Mouse (Mus musculus): ENCODE results near the gene Ifitm5. TPM values are rescaled to one million over a fixed set of nuclear protein-coding genes. Genes with fewer than 3 reads are reported as not detected.

The Ifitm5 gene
- 110 and 112 TPM in 2 replicates for polyA plus RNA-seq (2015; fragmentation: Nextera tagmentation; extraction: Ambion mirVana)

DNA sequence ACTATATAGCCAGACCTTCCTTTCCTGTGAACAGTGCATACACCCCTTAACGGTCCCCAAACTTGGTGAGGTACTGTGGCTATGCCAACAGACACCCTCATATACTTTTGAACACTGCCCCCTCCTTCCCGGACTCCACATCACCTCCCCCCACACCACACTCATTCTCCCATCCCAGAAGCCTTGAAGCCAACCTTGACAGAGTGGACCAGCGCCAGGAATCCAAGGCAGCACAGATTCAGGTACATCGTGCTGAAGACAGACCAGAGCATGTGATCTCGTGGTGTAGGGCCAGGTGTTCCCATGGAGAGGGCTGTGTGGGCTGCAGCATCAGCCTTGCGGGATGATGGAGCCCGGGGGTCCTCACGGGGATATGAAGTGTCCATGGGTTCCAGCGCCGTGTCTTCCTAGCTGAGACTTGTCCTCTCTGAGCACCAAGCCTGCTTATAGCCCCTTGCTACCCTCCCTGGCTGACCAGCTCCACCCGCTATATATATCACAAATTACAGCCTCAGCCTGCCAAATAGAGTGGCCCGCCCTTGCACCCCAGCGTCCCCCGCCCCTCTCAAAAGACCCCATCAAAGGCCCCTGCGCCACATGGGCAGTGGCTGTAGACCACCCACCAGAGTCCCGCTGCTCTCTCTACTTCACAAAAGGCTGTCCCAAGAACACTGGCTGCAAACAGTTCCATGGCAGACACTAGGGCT is at the start of gene Ifitm5:
Gene Ifitm5 (minus strand): TSS at position 468 of the 707 bp plus-strand sequence.
- H3K36me3 ChIP-seq: peaks cover 56% of the 10 kb centered on the region
- H3K9me3 ChIP-seq (replicated peaks): no peaks in the 10 kb centered on the region
- no peak within 1 kb of the TSS for H3K9ac ChIP-seq
- no peak within 1 kb of the TSS for H3K4me3 ChIP-seq (replicated peaks)
- 80% methylated on average over 16 of the region's 16 CpGs for WGBS
- peak within 1 kb of the TSS; percentile 27 for H3K4me2 ChIP-seq (replicated peaks)
- ATAC-seq (ENCODE audit: insufficient number of reproducible peaks, low FRiP score, low TSS enrichment, low read depth): no peak
- no peaks in the 10 kb centered on the region for H3K27me3 ChIP-seq
- H3K27ac ChIP-seq (replicated peaks): peak within 1 kb of the TSS; percentile 70
- peaks cover 51% of the 10 kb centered on the region for H3K4me1 ChIP-seq

DNA sequence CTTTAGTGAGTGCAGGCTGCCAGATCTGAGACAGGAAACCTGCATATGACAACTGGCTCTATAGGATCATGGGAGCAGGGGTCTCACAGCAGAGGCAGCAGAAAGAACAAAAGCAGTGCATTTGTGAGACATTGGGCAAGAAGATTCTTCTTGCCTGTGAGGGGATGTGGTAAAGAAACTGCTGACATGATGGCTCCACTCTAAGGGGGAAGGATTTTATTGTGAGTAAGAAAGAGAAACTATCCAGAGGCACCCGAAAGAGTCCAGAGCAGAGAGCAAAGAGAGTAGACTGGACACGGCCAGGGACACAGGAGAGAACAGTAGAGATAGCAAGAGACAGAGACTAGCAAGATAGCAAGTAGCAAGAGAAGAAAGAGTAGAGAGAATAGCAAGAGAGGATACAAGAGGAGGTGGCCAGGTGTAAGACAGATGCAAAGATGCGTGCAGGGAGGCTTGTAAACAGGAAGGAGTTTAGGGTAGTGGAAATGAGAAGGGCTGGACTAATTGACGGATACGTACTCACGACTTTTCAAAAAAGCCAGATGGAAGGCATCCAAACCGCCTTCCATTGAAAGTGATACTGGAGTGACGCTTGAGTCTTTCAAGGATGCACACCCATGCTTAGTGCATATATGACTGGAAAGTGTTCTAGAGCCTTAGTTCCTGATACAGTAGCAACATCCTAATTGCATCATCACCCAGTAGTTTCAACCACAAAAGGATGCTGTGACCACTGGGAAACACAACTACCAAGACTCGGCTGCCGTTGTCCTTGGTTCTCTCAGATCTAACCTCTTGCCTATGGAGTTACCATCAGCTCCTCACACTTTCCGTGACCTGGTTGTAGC is 49.0 kb upstream of the Ifitm5 start:
- H3K4me3 ChIP-seq (replicated peaks): no peak overlapping the region
- H3K9ac ChIP-seq: no peak overlapping the region
- 85% methylated on average over 11 of the region's 11 CpGs for WGBS
- H3K9me3 ChIP-seq (replicated peaks): no peaks in the 10 kb centered on the region
- H3K27me3 ChIP-seq: no peaks in the 10 kb centered on the region
- no peaks in the 10 kb centered on the region for H3K4me1 ChIP-seq
- no peak for ATAC-seq (ENCODE audit: insufficient number of reproducible peaks, low FRiP score, low TSS enrichment, low read depth)
- H3K4me2 ChIP-seq (replicated peaks): no peak overlapping the region
- H3K27ac ChIP-seq (replicated peaks): no peak overlapping the region
- no peaks in the 10 kb centered on the region for H3K36me3 ChIP-seq

DNA sequence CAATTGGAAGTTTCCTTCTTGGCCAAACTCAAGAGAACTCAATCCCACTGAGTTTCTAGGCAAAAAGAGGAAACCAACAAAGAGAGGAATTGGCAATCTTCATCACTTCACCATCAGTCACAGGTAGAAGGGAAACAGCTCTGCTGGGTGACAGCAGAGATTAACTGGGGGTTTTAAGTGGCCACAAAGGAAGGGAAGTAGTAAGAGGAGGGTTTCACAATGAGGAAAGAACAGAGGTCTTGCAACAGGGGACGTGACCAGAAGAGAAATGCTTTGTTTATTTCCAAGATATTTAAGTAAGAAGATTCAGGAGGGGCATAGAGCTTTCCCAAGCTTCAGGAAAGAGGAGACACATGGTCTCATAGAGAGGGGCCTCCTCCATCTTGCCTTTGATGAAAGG is 47.7 kb upstream of the Ifitm5 start:
- Histone ChIP-seq H3K27me3 (no peaks in the 10 kb centered on the region), H3K4me2 (replicated peaks) (no peak overlapping the region), H3K9ac (no peak overlapping the region), H3K9me3 (replicated peaks) (no peaks in the 10 kb centered on the region), H3K27ac (replicated peaks) (no peak overlapping the region), H3K4me1 (no peaks in the 10 kb centered on the region), H3K4me3 (replicated peaks) (no peak overlapping the region), H3K36me3 (no peaks in the 10 kb centered on the region)
- 63% methylated on average over 1 of the region's 1 CpGs for WGBS
- ATAC-seq (ENCODE audit: insufficient number of reproducible peaks, low FRiP score, low TSS enrichment, low read depth): no peak

DNA sequence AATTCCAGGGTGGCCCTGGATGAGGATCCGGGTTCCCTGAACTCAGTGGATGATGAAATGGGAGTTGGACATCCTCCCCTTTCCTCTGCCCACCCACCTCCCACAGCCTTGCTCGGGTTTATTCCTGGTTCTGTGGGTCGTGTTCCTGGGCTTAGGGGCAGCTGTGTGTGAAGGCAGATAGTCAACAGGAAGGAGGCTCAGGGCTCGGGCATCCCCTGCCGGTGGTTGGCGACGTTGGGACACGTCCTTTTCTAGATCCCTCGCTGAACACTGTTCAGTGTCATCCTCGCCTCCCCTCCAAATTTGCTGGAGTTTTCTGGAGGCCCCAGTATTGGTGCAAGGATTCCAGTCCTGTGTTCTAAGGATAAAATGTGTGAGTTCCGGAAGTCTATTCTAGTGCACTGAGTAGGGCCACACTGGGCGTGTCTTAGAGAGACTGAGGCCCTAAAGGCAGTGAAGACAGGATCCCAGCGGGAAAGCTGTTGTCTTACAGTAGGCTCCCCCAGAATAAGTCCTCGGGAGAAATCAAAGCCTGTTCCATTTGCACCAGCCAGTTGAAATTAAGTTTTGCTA is 41.1 kb upstream of the Ifitm5 start:
- WGBS: 84% methylated on average over 14 of the region's 14 CpGs

DNA sequence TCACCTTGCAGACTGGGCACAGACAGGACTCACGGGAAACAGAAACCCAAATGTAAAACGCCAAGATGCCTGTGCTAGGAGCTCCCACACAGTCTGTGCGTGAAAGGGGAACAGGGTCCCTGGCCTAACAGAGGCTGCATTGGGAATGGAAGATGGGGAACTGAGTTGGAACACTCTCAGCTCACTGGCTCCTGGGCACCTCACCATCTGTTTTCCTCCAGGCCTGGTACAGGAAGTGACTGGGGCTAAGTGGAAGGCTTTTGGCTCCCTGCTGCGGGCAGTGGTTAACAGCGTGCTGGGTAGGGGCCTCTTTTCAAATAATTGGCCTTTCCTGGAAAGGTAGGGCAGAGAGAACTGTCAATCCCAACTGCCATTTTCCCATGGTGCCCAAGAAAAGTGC is 40.5 kb upstream of the Ifitm5 start:
- no peak overlapping the region for H3K9ac ChIP-seq
- H3K4me2 ChIP-seq (replicated peaks): no peak overlapping the region
- ATAC-seq (ENCODE audit: insufficient number of reproducible peaks, low FRiP score, low TSS enrichment, low read depth): no peak
- no peaks in the 10 kb centered on the region for H3K9me3 ChIP-seq (replicated peaks)
- H3K27me3 ChIP-seq: no peaks in the 10 kb centered on the region
- 0 out of 2 replicates have a peak, but pooled peaks cover 8% of the 10 kb centered on the region for H3K4me1 ChIP-seq
- 55% methylated on average over 5 of the region's 5 CpGs for WGBS
- H3K27ac ChIP-seq (replicated peaks): no peak overlapping the region
- H3K36me3 ChIP-seq: no peaks in the 10 kb centered on the region
- no peak overlapping the region for H3K4me3 ChIP-seq (replicated peaks)

More for the DNA sequence above, 41.1 kb upstream of the Ifitm5 start:
- Histone ChIP-seq H3K4me3 (replicated peaks) (no peak overlapping the region), H3K27me3 (no peaks in the 10 kb centered on the region), H3K9me3 (replicated peaks) (no peaks in the 10 kb centered on the region), H3K4me2 (replicated peaks) (no peak overlapping the region), H3K36me3 (no peaks in the 10 kb centered on the region), H3K27ac (replicated peaks) (no peak overlapping the region), H3K9ac (no peak overlapping the region), H3K4me1 (0 out of 2 replicates have a peak, but pooled peaks cover 8% of the 10 kb centered on the region)
- ATAC-seq (ENCODE audit: insufficient number of reproducible peaks, low FRiP score, low TSS enrichment, low read depth): no peak

DNA sequence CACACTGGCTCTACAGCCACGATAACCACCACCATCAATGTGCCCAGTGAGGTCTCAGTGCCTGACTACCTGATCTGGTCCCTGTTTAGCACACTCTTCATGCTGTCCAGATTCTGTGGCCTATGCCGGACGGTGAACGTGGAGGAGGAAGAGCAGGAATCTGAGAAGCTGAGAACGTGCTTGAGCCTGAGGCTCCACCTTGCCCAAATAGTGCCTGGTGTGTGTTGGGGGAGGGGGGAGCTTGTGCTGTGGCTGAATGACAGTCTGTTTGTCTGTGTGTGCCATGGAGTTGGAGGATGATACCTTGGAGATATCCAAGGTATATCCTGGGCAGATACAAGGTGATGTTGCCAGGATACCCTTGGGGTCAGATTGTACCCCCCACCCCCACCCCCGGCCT is 40.1 kb upstream of the Ifitm5 start:
- ATAC-seq (ENCODE audit: insufficient number of reproducible peaks, low FRiP score, low TSS enrichment, low read depth): 0 out of 2 replicates have a peak, but pooled peaks have one; percentile 37
- H3K4me1 ChIP-seq: 0 out of 2 replicates have a peak, but pooled peaks cover 8% of the 10 kb centered on the region
- 46% methylated on average over 6 of the region's 6 CpGs for WGBS
- H3K36me3 ChIP-seq: no peaks in the 10 kb centered on the region
- H3K4me3 ChIP-seq (replicated peaks): no peak overlapping the region
- H3K9ac ChIP-seq: no peak overlapping the region
- no peak overlapping the region for H3K4me2 ChIP-seq (replicated peaks)
- H3K27me3 ChIP-seq: no peaks in the 10 kb centered on the region
- H3K27ac ChIP-seq (replicated peaks): peak overlapping the region; percentile 14; the same call in 1 of the 2 replicates
- H3K9me3 ChIP-seq (replicated peaks): no peaks in the 10 kb centered on the region

DNA sequence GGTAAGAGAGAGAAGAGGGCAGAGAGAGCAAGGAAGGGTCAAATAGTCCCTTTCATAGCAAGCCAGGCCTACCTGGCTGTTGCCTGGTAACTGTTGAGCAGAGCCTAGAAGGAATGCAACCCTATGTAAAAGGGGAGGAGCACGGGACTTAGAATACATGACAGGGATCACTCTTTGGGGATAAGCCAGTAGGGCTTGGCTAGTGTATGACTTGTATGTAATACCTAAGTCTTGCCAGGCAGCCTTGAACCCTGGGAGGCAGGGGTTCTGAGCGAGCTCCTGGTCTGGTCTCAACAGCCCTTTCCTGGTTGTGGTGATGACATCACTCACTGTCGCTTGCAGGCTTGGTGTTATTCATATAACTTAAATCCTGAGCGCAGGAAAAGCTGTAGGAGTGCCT is 38.9 kb upstream of the Ifitm5 start:
- Histone ChIP-seq H3K4me1 (0 out of 2 replicates have a peak, but pooled peaks cover 8% of the 10 kb centered on the region), H3K27ac (replicated peaks) (no peak overlapping the region), H3K4me3 (replicated peaks) (no peak overlapping the region), H3K4me2 (replicated peaks) (no peak overlapping the region), H3K9ac (no peak overlapping the region), H3K9me3 (replicated peaks) (no peaks in the 10 kb centered on the region), H3K36me3 (no peaks in the 10 kb centered on the region), H3K27me3 (no peaks in the 10 kb centered on the region)
- no peak for ATAC-seq (ENCODE audit: insufficient number of reproducible peaks, low FRiP score, low TSS enrichment, low read depth)
- 72% methylated on average over 4 of the region's 4 CpGs for WGBS

DNA sequence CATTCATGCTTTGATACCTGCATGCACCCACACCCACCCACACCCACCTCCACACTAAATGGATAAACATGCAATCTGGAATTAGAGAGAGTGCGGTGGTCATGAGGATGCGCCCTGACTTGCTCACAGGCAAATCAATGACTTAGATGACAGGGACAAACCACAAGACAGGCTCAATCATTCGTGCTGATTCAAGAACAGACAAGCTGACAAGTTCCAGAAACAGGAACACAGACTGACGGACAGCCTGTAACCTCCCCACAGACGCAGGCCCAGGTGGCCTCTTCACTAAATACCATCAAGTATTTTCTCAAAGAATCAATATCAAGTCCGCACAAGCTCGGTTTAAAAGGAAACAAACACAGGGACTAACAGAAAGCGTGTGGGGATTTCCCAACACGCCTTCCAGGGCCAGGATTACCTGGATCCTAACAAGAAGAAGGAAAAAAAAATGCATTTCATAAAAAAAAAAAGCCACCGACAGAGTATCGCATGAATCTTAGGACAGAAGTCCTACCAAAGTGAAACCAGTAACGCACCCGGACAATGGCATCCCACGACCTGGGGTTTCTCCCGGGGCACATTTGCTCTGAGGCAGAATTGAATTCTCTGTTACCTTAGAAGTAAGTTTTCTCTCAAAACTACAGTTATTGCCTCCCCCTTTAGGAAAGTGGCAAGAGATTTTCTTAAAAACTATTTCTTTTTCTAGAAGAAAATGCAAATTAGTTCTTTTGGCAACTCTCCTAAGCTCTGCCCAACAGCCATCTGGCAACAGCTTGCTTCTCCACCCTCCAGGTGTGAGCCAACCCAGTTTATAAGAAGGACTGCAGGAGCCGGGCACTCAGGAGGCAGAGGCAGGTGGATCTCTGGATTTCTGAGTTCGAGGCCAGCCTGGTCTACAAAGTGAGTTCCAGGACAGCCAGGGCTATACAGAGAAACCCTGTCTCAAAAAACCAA is 37.4 kb upstream of the Ifitm5 start:
- H3K4me2 ChIP-seq (replicated peaks): no peak overlapping the region
- no peak for ATAC-seq (ENCODE audit: insufficient number of reproducible peaks, low FRiP score, low TSS enrichment, low read depth)
- H3K27ac ChIP-seq (replicated peaks): 0 out of 2 replicates have a peak overlapping the region, but pooled peaks have one; percentile 53
- 0 out of 2 replicates have a peak, but pooled peaks cover 8% of the 10 kb centered on the region for H3K4me1 ChIP-seq
- no peak overlapping the region for H3K4me3 ChIP-seq (replicated peaks)
- no peaks in the 10 kb centered on the region for H3K36me3 ChIP-seq
- H3K27me3 ChIP-seq: no peaks in the 10 kb centered on the region
- no peak overlapping the region for H3K9ac ChIP-seq
- H3K9me3 ChIP-seq (replicated peaks): no peaks in the 10 kb centered on the region
- WGBS: 59% methylated on average over 17 of the region's 17 CpGs

DNA sequence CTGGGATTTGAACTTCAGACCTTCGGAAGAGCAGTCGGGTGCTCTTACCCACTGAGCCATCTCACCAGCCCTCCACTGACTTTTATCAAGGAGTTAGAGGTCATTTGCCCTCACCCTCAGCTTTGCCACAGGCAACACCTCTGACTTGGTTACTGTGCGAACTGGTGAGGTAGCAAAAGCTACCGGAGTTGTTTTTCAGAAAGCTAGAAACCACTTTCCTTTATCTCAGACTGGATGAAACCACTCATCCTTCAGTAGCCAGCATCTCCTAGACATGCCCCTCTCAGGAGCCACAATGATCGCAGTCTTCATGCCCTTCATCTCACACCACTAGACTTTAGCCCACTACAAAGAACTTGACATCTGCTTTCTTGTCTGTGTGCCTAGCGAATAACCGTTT is 32.9 kb upstream of the Ifitm5 start:
- 86% methylated on average over 7 of the region's 7 CpGs for WGBS
- no peak for ATAC-seq (ENCODE audit: insufficient number of reproducible peaks, low FRiP score, low TSS enrichment, low read depth)
- Histone ChIP-seq H3K4me3 (replicated peaks) (no peak overlapping the region), H3K27ac (replicated peaks) (no peak overlapping the region), H3K27me3 (no peaks in the 10 kb centered on the region), H3K9ac (no peak overlapping the region), H3K36me3 (no peaks in the 10 kb centered on the region), H3K4me1 (no peaks in the 10 kb centered on the region), H3K4me2 (replicated peaks) (no peak overlapping the region), H3K9me3 (replicated peaks) (no peaks in the 10 kb centered on the region)

DNA sequence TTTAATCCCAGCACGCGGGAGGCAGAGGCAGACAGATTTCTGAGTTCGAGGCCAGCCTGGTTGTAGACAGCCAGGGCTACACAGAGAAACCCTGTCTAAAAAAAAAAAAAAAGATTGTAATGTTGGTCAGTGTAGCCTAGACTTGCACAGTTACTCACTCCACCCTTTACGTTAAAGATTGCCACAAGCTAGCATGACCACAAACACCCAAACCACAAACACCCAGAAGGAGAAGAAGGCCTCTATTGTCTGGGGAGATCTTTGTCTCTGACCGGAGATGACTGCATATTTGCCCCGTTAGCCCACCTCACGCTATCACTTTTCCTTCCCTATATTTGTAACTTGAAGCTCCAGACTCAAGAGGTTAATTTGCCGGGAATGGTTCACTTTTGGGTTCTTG is 31.6 kb upstream of the Ifitm5 start:
- Histone ChIP-seq H3K27ac (replicated peaks) (no peak overlapping the region), H3K9me3 (replicated peaks) (no peaks in the 10 kb centered on the region), H3K36me3 (no peaks in the 10 kb centered on the region), H3K27me3 (no peaks in the 10 kb centered on the region), H3K4me1 (no peaks in the 10 kb centered on the region), H3K4me3 (replicated peaks) (no peak overlapping the region), H3K4me2 (replicated peaks) (no peak overlapping the region), H3K9ac (no peak overlapping the region)
- WGBS: 79% methylated on average over 8 of the region's 8 CpGs
- no peak for ATAC-seq (ENCODE audit: insufficient number of reproducible peaks, low FRiP score, low TSS enrichment, low read depth)

Measured in embryonic facial prominence, embryonic 15.5 days (tissue).